Mouse (Mus musculus) CD4-positive, CD25-positive, alpha-beta regulatory T cell (primary cell): ENCODE data around the gene Il22ra1. TPM values are rescaled to one million over a fixed set of nuclear protein-coding genes. Genes with fewer than 3 reads are reported as not detected.

Experiments
- polyA plus RNA-seq: library from polyadenylated mRNA; unstranded; fragments of 100-300 nt; shearing (Covaris generic); gene quantifications from one replicate; pipeline ENCODE4 v1.2.1, GENCODE M21; 2017

The Il22ra1 gene
- polyA plus RNA-seq: not detected

GRCm38 (mm10) chr4:135727817-135728216 is at the start of gene Il22ra1:
Gene Il22ra1, plus strand, starts transcription at chr4:135728172.

GRCm38 (mm10) chr4:135685906-135686567 is 41.9 kb upstream of the Il22ra1 start, which contains the start of gene Ifnlr1:
Gene Ifnlr1, plus strand, starts transcription at chr4:135686287.

GRCm38 (mm10) chr4:135759356-135759976 is 31.5 kb downstream of the Il22ra1 start, which contains the start of gene Myom3:
Gene Myom3, plus strand, starts transcription at chr4:135759715.

Other genes starting within 250 kb of the Il22ra1 start
- 0.25 TPM for gene Stpg1, start 233.4 kb upstream of the Il22ra1 start, polyA plus RNA-seq
- gene Nipal3, start 233.1 kb upstream of the Il22ra1 start, polyA plus RNA-seq: 14.8 TPM
- gene Grhl3, start 154.5 kb upstream of the Il22ra1 start, polyA plus RNA-seq: not detected
- gene Ifnlr1, start 41.9 kb upstream of the Il22ra1 start, polyA plus RNA-seq: not detected
- not detected for gene Myom3, start 31.5 kb downstream of the Il22ra1 start, polyA plus RNA-seq
- gene Srsf10, start 127.6 kb downstream of the Il22ra1 start, polyA plus RNA-seq: 158 TPM
- 195 TPM for gene Pnrc2, start 145.7 kb downstream of the Il22ra1 start, polyA plus RNA-seq
- 15.4 TPM for gene Cnr2, start 167.2 kb downstream of the Il22ra1 start, polyA plus RNA-seq
- gene Fuca1, start 192.6 kb downstream of the Il22ra1 start, polyA plus RNA-seq: 88.7 TPM
- gene Hmgcl, start 218.3 kb downstream of the Il22ra1 start, polyA plus RNA-seq: 70.9 TPM
- gene Gale, start 235.6 kb downstream of the Il22ra1 start, polyA plus RNA-seq: 21.5 TPM
- gene Lypla2, start 244.5 kb downstream of the Il22ra1 start, polyA plus RNA-seq: 308 TPM